Mouse (Mus musculus) adrenal gland, postnatal 10 days (tissue): ENCODE measurements around the gene Ly9. TPM values are rescaled to one million over a fixed set of nuclear protein-coding genes. Genes with fewer than 3 reads are reported as not detected.

Source experiments
- DNase-seq: peaks from one replicate; pipeline ENCODE4 v3.0.0; 2021; ENCODE audit warnings: mixed read lengths
- long read RNA-seq, 2 experiments: library from polyadenylated mRNA; stranded (forward); transcript quantifications; one replicate each; pipeline ENCODE4 v2.0.0; 2021
- total RNA-seq, 2 experiments: library from RNA; stranded (reverse); gene quantifications; 2 replicates each; pipeline ENCODE4 v1.2.3; 2021

The Ly9 gene
- total RNA-seq, result 1 to 10 TPM; 1.7 to 2.2 TPM
- long read RNA-seq, experiment 1, partial matches to known transcripts, result 0 of 1 reads
- long read RNA-seq, experiment 1, other reads (novel, unspliced or antisense), result 0 of 1 reads
- long read RNA-seq, experiment 2, result 0 reads

DNA sequence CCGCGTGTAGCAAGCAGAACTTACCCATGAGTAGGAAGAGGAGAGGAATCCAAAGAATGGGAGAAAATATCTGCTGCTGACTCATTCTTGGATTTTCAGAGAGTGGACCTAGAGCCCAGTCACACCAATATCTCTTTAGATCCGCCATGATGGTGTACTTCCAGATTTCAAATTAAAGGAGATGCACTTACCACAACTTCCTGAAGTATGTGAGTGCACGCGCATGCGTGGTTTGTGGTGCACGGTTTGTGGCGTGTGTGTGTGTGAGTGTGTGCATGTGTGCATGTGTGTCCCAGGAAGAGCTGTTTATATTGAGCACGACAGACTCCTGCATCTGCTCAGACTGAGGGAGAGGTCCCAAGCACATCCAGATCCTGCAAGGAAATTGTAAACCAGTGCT is at the start of gene Ly9:
Ly9 (minus strand) TSS at position 235 of the 400 bp plus-strand sequence.
- DNase-seq, result no peak

DNA sequence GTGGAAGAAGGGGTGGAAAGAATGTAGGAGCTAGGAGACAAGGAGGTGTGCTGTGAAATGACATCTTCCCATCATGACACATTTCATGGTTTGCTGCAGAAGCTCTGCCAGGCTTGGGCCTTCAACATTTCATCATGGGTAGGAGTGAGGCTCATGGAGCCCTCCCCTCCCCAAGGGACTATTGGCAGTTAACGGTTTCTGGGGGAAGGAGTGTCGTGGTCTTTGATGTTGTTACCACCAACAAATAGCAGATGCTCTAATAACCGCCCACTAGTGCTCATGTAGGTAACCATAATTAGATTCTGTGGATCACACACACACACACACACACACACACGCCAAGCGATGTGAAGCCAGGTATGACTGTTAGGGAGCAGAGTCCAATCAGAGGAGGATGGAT is 45.5 kb upstream of the Ly9 start, which contains the start of gene Slamf7:
Slamf7 (minus strand) TSS at position 302 of the 400 bp plus-strand sequence.
- DNase-seq, result no peak

DNA sequence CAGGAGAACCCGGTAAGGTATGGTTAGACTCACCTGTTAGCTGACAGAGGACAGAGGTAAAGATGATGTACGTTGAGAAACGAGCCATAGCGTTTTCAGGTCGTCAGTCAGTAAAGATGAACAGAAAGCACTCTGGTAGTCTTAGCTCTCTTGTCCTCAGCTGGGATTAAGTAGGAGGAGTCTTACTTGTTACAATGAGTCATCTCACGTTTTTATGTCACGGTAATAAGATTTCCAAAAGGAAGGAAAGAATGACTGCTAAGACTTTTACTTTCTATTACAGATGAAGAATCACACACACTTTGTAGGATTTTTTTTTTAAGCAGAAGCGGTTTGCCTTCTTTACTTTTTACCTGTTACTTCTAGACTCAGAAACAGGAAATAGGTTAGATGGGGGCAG is 41.6 kb upstream of the Ly9 start:
- no peak for DNase-seq

DNA sequence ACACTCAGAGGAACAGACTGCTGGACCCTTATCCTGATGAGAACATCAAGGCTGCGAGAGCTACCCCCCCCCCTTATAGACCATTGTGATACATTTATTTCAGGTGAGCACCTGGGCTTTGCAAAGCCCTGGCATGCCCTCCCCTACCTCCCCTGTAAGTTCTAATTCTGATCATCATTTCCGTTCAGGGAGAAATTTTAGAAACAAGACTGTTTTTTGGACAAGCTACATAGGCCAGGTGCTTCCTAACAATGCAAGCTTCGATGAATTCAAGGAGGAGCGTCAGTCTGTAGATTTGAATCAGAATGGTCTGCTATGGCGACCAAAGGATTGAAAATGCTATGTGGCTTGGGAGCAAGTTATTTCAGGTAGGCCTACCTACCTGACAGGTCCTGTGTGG is 40.5 kb upstream of the Ly9 start:
- no peak for DNase-seq

DNA sequence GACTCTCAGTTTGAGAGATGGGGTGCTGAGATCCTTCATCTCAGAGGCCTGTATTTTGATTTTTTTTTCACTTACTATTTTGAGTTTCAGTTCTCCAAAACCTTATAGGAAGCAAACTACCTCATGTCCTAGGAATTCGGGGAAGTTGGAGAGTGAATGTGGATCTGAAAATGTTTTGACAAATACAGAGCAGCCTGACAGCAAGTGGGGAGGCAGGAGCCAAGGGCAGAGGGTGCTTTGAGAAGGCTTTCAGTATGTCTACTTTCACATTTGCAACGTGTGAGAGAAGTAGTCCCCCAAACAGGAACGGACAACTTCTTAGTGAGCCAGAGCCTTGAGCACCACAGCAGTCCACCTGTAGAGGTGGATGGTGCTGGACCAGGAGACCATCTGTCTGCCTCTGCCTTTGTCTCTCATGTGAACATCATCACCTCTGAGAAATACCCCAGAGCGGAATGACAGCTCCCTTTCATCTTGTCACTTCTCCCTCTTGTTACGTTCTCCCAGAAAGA is 39.3 kb upstream of the Ly9 start:
- no peak for DNase-seq

DNA sequence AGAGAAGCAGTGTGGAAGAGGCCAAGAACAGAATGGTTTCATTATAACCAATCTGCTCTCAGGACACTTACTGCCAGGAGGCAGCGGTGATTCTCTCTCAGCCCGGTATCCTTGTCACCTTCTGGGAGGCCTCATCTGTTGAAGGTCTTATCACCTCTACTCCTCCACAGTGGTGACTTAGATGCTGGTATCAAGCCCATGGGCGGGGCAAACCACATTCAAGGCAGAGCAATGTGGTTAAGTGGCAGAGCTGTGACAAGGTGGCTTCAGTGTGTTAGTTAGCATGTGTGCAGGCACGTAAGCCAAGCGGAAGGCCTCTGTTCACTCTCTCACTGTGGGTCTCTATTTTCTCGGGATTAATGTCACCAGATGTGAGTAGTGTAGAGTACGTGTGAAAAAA is 36.4 kb upstream of the Ly9 start:
- DNase-seq, result no peak

DNA sequence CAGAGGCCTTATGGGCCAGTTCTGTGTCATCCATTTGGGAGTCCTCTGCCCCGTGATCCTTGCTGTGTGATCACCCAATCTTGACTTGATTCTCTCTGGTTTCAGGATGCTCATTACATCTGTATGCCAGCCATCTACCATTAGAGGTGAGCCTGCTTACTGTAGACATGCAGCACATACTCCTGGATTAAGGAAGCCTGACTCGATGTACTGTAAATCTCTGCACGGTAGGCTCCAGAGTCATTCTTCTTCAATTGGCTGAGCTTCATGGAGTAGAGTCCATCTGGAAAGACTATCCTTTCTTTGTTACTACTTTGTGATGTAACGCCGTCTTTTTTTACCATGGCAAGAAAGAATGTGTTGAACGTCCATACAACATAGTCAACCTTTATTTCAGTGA is 33.6 kb upstream of the Ly9 start:
- DNase-seq, result no peak

DNA sequence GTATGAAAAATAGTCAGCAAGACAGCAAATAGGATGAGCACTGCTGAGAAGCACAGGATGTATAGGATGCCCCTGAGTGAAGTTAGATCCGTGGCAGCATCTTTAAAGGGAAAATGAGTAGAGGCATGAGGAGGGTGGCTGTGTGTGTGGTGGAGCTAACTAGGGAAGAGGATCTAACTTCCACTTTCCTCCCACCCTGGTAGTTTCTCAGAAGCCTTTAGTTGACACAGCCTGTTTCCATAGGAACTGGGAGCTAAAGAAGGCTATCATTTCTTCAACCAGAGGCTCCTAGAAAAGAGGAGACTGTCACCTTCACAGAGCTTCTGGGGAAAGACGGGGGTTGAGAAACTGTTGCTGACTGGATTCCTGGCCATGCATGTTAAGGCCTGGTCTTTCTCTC is 31.5 kb upstream of the Ly9 start:
- DNase-seq, result no peak

DNA sequence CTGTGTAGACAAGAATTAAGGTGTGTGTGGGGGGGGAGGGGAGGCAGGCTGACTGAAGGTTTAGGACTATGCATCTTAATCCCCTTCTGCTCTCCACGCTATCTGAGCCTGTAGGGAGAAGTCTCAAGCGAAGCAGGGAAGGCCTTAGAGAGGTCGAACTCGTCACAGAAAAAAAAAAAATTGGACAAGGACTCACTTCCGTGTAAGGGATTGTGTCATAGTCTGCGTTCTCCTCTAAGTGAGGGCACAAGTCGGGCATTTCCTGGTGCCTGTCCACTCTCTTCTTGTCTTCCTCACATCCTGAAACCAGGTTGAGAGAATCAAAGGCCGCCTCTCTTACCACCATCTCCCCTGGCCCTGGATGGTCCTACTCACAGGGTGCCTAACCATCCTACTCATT is 29.9 kb upstream of the Ly9 start:
- DNase-seq, result no peak

DNA sequence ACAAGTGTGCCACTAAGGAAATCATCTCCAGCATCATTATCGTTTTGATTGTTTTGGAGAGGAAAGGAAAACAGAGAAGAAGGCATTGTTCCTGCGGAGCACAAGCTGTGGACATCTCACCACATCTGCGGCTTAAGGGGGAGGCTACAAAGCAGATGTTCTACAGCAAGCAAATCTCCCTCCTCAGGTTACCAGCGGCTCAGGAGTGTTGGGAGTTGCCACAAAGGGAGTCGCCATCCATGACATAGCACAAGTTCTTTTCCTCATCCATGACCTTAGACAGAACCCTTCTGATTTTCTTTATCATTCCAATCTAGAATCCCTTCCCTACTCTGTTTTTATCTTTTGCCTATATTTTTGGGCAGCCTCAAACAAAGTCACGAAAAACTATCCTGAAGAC is 28.5 kb upstream of the Ly9 start:
- DNase-seq, result no peak

DNA sequence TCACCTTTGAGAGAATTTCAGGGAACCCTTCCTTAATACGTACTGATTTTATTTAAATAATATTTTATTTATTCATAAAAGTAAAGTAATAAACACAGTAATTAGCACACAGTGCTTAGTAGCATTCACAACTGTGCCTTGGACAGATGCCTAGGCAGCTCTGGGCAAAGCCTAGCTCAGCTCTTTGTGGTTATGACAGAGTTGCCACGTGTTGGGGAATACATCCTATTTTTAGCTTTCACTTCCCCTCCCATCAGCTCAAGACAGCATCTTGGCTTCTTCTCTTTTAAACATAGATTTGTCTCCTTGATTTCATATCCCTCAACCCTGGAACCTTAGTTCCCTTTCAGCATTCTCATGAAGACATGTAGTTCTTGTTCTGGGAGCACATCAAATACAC is 24.2 kb upstream of the Ly9 start:
- no peak for DNase-seq

DNA sequence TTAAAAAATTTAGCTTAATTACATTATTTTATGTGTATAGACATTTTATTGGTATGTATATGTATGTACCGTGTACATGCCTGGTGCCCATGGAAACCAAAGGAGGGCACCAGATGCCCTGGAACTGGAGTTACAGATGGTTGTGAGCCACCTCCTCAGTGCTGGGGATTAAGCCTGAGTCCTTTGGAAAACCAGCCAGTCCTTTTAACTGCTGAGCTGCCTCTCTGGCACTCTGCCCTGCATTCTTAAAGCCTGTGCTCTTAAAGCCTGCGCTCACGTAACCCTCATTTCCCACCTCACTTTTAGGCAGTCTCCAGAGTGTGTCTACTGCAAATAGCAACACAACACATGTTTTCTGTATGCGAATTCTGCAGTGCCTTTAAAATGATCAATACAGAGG is 23.7 kb upstream of the Ly9 start:
- no peak for DNase-seq

DNA sequence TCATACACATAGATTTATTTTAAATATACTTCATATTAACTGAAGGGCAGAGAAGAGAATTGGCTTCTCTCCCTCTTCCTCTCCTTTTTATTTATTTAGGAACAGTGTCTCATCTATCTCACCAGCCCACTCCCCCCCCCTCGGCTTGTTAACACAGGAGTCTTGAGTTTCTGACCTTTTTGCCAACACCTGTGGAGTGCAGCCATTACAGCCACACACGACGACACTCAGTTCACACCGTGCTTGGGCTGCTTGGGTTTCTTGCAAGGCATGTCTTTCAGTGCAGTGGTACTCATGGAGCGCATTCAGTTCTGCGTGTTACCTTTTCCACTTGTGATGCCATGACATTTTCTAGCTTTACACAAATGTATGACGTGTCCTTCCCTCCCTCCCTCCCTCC is 22.8 kb upstream of the Ly9 start:
- no peak for DNase-seq

DNA sequence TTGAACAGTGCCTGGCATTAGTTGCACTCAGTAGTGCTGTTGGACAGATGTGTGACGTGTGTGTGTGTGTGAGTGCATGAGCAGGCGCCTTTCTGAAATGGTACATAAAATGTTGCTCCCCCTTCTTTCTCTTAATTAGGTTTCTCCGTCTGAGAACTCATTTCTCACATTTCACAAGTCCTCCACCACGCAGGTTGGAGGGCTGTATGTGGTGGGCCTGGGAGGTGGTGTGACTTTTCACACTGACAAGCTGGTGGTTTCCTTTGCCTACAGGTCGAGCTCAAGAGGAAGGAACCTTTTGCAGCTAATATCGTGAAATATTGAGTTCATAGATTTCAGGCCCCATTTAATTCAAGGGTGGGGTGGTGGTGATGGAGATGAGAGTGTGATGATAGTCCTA is 22.0 kb upstream of the Ly9 start:
- DNase-seq, result no peak

DNA sequence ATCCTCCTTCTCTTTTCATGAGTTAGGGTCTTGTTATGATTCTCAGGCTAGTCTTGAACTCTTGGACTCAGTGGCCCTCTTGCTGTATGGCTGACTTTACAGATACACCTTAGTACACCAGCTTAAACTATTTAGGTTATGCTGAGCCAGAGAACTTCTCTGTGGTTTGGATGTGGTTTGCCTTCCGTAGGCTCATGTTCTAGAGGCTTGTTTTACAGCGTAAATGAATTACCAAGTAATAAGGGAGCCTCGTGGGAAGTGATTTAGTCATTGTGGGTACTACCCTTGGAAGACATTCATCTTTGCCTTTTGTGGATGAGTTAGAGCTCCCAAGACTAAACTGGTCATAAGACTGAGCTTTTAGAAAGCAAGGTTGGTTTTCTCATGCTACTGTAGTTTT is 20.6 kb upstream of the Ly9 start:
- DNase-seq, result no peak

DNA sequence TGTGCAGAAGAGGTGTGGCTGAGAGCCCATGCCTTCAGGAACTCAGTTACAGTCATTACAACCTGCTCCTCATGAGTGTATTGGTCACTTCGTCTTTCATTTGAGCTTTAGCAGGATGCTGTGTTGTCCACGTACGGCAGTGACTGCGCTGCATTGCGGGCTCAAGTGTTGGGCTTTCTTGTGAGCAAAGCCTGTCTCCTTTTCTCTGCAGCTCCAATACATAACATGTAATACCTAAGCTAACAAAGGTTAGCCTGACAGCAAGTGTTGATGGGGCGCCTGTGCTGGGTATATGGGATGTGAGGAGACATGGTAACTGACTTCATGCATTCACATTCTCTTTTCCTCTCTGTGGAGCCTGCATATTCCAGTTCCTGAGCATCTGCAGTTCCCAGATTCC is 12.9 kb upstream of the Ly9 start:
- DNase-seq, result no peak

DNA sequence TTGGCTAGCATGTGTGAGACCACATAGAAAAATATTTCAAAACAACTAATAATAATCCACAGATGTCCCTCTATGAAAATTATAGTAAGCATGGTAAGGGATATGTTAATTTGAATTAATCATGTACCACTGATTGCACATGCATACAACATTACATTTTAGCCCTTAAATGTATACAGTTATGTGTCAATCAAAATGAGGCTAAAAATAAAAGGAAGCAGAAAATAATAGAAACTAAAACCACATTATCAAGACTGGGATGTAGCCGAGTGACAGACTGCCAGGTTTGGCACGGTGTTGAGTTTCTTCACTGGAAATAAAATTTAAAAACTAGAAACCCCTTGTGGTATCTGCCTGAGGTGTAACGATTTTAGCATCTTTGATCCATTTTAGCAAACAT is 12.4 kb upstream of the Ly9 start:
- DNase-seq, result no peak

DNA sequence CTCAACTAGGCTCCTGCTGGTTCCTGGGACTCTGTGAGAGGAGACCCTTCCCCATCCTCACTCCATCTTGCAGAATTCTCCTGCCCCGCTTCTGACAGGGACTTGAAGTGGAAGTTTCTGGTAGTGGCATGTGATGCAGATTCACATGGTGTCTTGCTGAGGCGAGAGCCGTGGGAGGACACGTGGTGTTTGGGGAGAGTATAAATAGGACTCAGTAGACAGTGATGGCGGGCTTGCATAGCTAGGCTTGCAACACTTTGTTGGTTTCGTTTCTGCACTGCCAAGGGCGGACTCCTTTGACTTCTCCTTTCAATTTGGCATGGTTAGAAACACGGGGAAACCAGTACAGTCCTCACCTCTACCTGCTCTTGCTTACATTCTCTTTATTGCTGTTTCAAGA is 11.8 kb upstream of the Ly9 start:
- DNase-seq, result no peak

DNA sequence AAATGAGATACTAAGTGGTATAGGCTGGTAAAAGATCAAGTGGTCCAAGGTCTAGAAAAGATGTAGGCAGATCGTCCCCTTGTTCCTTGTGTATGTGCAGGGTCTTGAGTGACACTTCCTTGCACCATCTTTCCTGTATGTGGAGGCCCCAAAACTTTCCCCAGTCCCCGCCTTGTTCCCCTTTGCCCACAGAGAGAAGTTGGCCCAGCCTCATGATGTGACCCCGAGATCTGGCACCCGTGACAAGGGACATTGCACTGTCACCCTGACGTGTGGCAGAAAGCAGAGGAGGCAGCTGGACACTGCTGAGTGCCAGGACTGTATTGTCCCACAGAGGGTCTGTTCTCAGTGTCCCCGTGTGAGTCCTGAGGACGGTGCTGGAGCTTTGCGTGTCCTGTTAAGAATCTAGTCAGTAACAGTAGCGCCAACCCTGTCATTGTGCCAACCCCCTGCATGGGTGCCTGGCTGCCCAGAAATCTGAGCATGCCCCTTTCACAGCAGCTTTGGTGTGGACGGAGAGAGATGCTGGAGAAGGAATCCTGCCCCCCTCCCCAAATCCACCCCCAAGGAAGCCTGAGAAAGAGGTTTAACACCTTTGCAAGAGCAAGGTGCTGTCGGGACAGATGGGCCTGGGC is 9.8 kb upstream of the Ly9 start:
- no peak for DNase-seq

DNA sequence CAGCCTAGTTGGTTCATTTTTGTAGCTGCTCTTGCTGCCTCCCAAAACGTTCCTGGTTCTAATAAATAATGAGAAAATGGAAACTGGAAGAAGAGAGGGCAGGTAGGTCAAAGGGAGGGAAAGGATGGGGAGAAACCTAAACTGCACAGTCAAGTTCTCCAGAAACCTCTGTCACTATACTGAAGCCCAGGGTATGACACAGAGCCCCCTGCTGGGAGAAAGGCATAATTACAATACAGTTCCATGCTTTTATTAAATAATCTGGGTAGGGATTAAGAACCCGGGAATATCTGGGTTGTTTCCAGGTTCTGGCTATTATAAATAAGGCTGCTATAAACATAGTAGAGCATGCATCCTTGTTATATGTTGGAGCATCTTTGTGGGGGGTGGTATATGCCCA is 6.8 kb upstream of the Ly9 start:
- no peak for DNase-seq

DNA sequence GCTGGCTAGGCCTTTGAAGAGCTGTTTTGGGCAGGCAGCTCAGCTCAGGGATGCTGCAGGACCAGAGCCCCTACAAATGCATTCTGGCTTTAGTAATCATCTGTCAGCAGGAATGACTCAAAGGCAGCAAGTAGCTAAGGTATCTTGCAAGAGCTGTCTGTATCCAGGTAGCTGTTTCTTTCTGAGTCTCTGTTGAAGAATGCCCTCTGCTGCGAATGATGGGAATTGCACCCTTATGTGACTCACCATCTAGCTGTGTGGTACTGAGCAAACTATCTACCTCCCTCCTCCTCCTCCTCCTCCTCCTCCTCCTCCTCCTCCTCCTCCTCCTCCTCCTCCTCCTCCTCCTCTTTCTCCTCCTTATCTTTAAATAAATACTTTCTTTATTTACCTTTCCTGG is 3.6 kb upstream of the Ly9 start:
- peak; percentile 16 for DNase-seq

DNA sequence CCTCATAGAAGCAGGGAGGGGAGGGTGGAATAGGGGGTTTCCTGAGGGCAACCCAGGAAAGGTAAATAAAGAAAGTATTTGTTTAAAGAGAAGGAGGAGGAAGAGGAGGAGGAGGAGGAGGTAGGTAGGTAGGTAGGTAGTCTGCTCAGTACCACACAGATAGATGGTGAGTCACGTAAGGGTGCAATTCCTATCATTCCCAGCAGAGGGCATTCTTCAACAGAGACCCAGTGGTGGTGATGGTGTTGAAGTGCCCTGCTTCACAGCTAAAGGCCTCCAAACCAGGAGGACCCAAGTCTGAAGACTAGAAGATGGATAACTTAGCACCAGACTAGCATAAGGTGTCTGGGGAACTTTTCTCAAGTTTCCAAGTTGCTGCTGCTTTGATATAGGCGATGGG is 2.8 kb upstream of the Ly9 start:
- DNase-seq, result no peak

DNA sequence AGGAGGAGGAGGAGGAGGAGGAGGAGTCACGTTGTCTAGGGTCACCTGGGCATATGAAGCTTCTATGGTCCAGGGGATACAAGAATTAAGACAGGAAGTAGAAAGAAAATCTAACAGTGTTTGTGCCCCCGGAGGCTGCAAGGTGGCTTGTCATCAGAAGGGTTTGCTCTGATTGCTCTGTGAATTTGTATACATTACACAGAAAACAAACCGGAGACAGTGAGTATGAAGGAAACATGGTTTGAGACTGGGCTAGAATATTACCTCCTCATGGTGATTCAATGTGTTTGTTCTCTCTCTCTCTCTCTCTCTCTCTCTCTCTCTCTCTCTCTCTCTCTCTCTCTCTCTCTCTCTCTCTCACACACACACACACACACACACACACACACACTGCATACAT is 554 bp downstream of the Ly9 start:
- no peak for DNase-seq

DNA sequence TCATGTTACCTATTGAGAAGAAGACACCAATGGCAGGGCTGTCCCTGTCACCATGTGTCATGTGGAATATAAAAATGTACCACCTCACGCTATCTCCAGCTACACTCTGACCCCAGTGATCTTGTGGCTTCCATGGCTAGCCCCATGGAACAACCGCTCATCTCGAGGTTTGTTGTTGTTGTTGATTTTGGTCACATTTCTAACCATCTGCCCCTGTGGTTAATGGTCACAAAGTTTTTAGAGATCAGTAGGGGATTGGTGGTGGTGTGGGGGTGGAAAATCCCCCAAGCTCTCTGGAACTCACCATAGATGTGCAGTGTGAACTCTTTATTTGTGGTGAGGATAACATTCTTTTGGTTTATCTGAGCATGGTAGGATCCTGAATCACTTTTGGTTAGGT is 2.5 kb downstream of the Ly9 start:
- DNase-seq, result no peak

DNA sequence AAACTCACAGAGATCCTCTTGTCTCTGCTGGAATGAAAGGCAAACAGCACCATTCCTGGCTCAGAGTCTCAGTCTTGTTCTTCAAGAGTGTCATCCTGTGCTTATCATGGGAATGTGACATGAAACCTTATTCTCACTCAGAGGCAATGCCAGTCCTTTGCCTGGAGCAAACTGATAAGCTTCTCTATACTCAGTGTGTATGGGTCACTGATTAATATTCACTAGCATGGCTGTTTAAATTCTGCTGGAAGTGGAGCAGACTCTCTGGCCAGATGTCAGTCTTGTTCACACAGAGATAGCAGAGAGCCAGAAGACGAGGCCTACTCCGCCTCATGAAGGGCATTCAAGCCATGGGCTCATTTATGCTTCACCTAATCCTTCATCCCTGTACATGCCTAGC is 22.6 kb downstream of the Ly9 start:
- DNase-seq, result no peak
